In the genomic region with DNA sequence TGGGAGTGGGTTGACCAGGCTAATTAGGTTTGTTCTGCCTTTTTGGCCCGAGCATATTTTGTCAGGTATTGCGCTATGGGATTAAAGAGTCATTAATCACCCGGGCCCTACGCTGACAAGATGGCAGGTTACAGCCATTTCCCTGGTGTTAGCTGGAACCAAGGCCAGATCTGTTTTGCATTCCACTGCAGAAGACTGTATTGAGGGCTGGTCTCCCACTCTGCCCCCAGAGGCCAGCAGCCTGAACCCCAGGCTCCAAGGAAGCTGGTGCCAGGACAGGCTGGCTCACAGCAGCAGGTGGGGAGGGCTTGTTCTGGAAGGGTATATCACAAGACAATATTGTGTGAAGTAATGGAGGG, we compare ENCODE assay signal across 13 mouse cellular contexts.
DNase-seq lines count a peak whose midpoint lies in the region; ATAC-seq lines count a peak whose summit lies in the region.
"Had no signal": no experiment of that assay in that cellular context is flagged by ENCODE, and none has a peak within 500 bp of the region (broad histone marks: within the 10 kb centered on the region; RNA-seq: fewer than 3 reads in every experiment).

No protein-coding gene starts in this region.

- no peak for DNase-seq in kidney, postnatal 14 days
- no peak for DNase-seq in left cerebral cortex, adult 8-10 months (ENCODE audit: low spot score in 2 of 2)
- no peak for DNase-seq in cerebellum, postnatal 4 days (ENCODE audit: low spot score in 2 of 2)
- no peak for DNase-seq in adrenal gland, postnatal 14 days
- DNase-seq: adrenal gland, postnatal 25 days; kidney, adult 18-20 months; liver, embryonic 13.5 days; lung, postnatal 14 days; spleen, adult 18-20 months had no signal

- ATAC-seq in kidney, embryonic 15.5 days (replicated peaks; ENCODE audit: low FRiP score), result 0 out of 2 replicates have a peak, but pooled peaks have one; percentile 52
- peak; percentile 62 for ATAC-seq in forebrain, embryonic 13.5 days
- peak; percentile 52 for ATAC-seq in hindbrain, embryonic 16.5 days
- peak; percentile 34; the same call in 1 of the 2 replicates for ATAC-seq in neural tube, embryonic 14.5 days (ENCODE audit: low read depth)

- H3K9ac ChIP-seq in kidney, embryonic 15.5 days, result no peak overlapping the region
- no peak overlapping the region for H3K9ac ChIP-seq in forebrain, embryonic 13.5 days
- H3K9ac ChIP-seq in hindbrain, embryonic 16.5 days (ENCODE audit: low read depth, low read length), result no peak overlapping the region
- no peak overlapping the region for H3K9ac ChIP-seq in neural tube, embryonic 14.5 days (replicated peaks; ENCODE audit: low read depth, low read length)
- H3K9ac ChIP-seq: liver, embryonic 13.5 days had no signal

- H3K4me3 ChIP-seq in kidney, embryonic 15.5 days (replicated peaks), result no peak overlapping the region
- no peak overlapping the region for H3K4me3 ChIP-seq in forebrain, embryonic 13.5 days
- no peak overlapping the region for H3K4me3 ChIP-seq in hindbrain, embryonic 16.5 days (ENCODE audit: low read length)
- H3K4me3 ChIP-seq in neural tube, embryonic 14.5 days (ENCODE audit: low read depth, low read length), result no peak overlapping the region
- H3K4me3 ChIP-seq: liver, embryonic 13.5 days had no signal

- H3K4me1 ChIP-seq in kidney, embryonic 15.5 days, result peaks cover 27% of the 10 kb centered on the region
- peaks cover 22% of the 10 kb centered on the region for H3K4me1 ChIP-seq in forebrain, embryonic 13.5 days
- no peaks in the 10 kb centered on the region; the same call in 1 of the 2 replicates for H3K4me1 ChIP-seq in hindbrain, embryonic 16.5 days (ENCODE audit: control insufficient read depth, insufficient read depth, low read depth, low read length)
- H3K4me1 ChIP-seq in neural tube, embryonic 14.5 days (ENCODE audit: control insufficient read depth, insufficient read depth, low read length), result no peaks in the 10 kb centered on the region; the same call in 1 of the 2 replicates

- H3K36me3 ChIP-seq in kidney, embryonic 15.5 days, result no peaks in the 10 kb centered on the region
- no peaks in the 10 kb centered on the region for H3K36me3 ChIP-seq in forebrain, embryonic 13.5 days (ENCODE audit: poor library complexity, severe bottlenecking)
- H3K36me3 ChIP-seq in hindbrain, embryonic 16.5 days (ENCODE audit: control insufficient read depth, insufficient read depth, low read length), result no peaks in the 10 kb centered on the region
- no peaks in the 10 kb centered on the region for H3K36me3 ChIP-seq in neural tube, embryonic 14.5 days (ENCODE audit: control insufficient read depth, insufficient read depth, low read length)
- H3K36me3 ChIP-seq: liver, embryonic 13.5 days had no signal

- no peaks in the 10 kb centered on the region; the same call in 1 of the 2 replicates for H3K9me3 ChIP-seq in kidney, embryonic 15.5 days (replicated peaks)
- H3K9me3 ChIP-seq in forebrain, embryonic 13.5 days (replicated peaks), result peaks cover 8% of the 10 kb centered on the region
- H3K9me3 ChIP-seq in hindbrain, embryonic 16.5 days (ENCODE audit: control insufficient read depth, low read length), result peaks cover 6% of the 10 kb centered on the region
- H3K9me3 ChIP-seq in neural tube, embryonic 14.5 days (ENCODE audit: control insufficient read depth, low read length), result no peaks in the 10 kb centered on the region
- H3K9me3 ChIP-seq: liver, embryonic 13.5 days had no signal

- WGBS in kidney, embryonic 15.5 days, result 65% methylated on average over 4 of the region's 4 CpGs
- WGBS in forebrain, embryonic 13.5 days, result 2% methylated on average over 4 of the region's 4 CpGs
- WGBS in hindbrain, embryonic 16.5 days, result 21% methylated on average over 4 of the region's 4 CpGs
- WGBS in neural tube, embryonic 14.5 days, result 14% methylated on average over 4 of the region's 4 CpGs

- 0 out of 2 replicates have a peak, but pooled peaks cover 3% of the 10 kb centered on the region for H3K27me3 ChIP-seq in kidney, embryonic 15.5 days
- peaks cover 97% of the 10 kb centered on the region for H3K27me3 ChIP-seq in forebrain, embryonic 13.5 days
- H3K27me3 ChIP-seq in hindbrain, embryonic 16.5 days (replicated peaks; ENCODE audit: control insufficient read depth, insufficient read depth, low read length), result peaks cover 17% of the 10 kb centered on the region
- H3K27me3 ChIP-seq in neural tube, embryonic 14.5 days (ENCODE audit: control insufficient read depth, insufficient read depth, low read length), result no peaks in the 10 kb centered on the region

- H3K27ac ChIP-seq in kidney, embryonic 15.5 days, result no peak overlapping the region
- H3K27ac ChIP-seq in forebrain, embryonic 13.5 days, result peak overlapping the region; percentile 48; the same call in 1 of the 2 replicates
- no peak overlapping the region for H3K27ac ChIP-seq in hindbrain, embryonic 16.5 days (ENCODE audit: low read depth, low read length)
- no peak overlapping the region for H3K27ac ChIP-seq in neural tube, embryonic 14.5 days (ENCODE audit: low read depth, low read length)
- H3K27ac ChIP-seq: liver, embryonic 13.5 days had no signal

- no peak overlapping the region for H3K4me2 ChIP-seq in kidney, embryonic 15.5 days
- peak overlapping the region; percentile 32 for H3K4me2 ChIP-seq in forebrain, embryonic 13.5 days
- H3K4me2 ChIP-seq in hindbrain, embryonic 16.5 days (ENCODE audit: low read length), result no peak overlapping the region
- no peak overlapping the region for H3K4me2 ChIP-seq in neural tube, embryonic 14.5 days (ENCODE audit: low read depth, low read length)
- H3K4me2 ChIP-seq: liver, embryonic 13.5 days had no signal
